Mouse (Mus musculus) heart, postnatal 0 days (tissue): ENCODE results near the gene Olfr16. TPM values are rescaled to one million over a fixed set of nuclear protein-coding genes. Genes with fewer than 3 reads are reported as not detected.

Experiments used
- ATAC-seq: fragments of 200-750 bp; cut with Nextera tagmentation; 2 replicates; pipeline ENCODE4 v1.8.0; 2017; ENCODE audit warnings: low read depth, moderate number of reproducible peaks, moderate library complexity; ENCODE audit not compliant: insufficient read depth
- DNase-seq: peaks from one replicate; pipeline ENCODE4 v3.0.0-alpha.2; 2016; ENCODE audit warnings: low spot score
- H3K27ac ChIP-seq: fragments of 300-500 bp; sonication (generic); 2 replicates; pipeline ENCODE4 v1.5.1; 2014; ENCODE audit warnings: low read depth, mild to moderate bottlenecking
- H3K27me3 ChIP-seq: fragments of 300-500 bp; sonication (generic); 2 replicates; pipeline ENCODE4 v1.6.1; 2014; ENCODE audit warnings: low read length, mixed read lengths; ENCODE audit not compliant: control insufficient read depth, insufficient read depth
- H3K36me3 ChIP-seq: fragments of 300-500 bp; sonication (generic); replicated peaks from 2 replicates; pipeline ENCODE4 v1.6.1; 2014; ENCODE audit warnings: low read length, mixed read lengths; ENCODE audit not compliant: control insufficient read depth, insufficient read depth
- H3K4me1 ChIP-seq: fragments of 300-500 bp; sonication (generic); 2 replicates; pipeline ENCODE4 v1.6.1; 2014; ENCODE audit warnings: antibody characterized with exemption; ENCODE audit not compliant: control insufficient read depth, insufficient read depth
- H3K4me2 ChIP-seq: fragments of 300-500 bp; sonication (generic); 2 replicates; pipeline ENCODE4 v1.6.1; 2014; ENCODE audit warnings: low read depth, mild to moderate bottlenecking, low read length, moderate library complexity
- H3K4me3 ChIP-seq: fragments of 300-500 bp; sonication (generic); 2 replicates; pipeline ENCODE4 v1.5.1; 2014; ENCODE audit warnings: low read depth, low read length
- H3K9ac ChIP-seq: fragments of 300-500 bp; sonication (generic); replicated peaks from 2 replicates; pipeline ENCODE4 v1.6.1; 2014; ENCODE audit warnings: low read depth, low read length, mixed read lengths
- H3K9me3 ChIP-seq: fragments of 300-500 bp; sonication (generic); replicated peaks from 2 replicates; pipeline ENCODE4 v1.6.1; 2016; ENCODE audit warnings: low read length; ENCODE audit not compliant: control insufficient read depth
- CTCF ChIP-seq: IDR thresholded peaks from 2 replicates; pipeline ENCODE4 v1.5.1; 2016; ENCODE audit warnings: antibody characterized with exemption, control low read depth, low read depth
- EP300 ChIP-seq: IDR thresholded peaks from 2 replicates; pipeline ENCODE4 v1.6.1; 2016; ENCODE audit warnings: antibody characterized with exemption, low read depth
- WGBS: fragments of 180-500 bp; shearing (Covaris S2); extraction: QIAGEN DNeasy Blood & Tissue Kit; methylation state at CpG from one replicate; pipeline ENCODE4 v1.1.7; 2014; 5-methylcytosine and 5-hydroxymethylcytosine counted together
- polyA plus RNA-seq: library from polyadenylated mRNA; unstranded; fragments of >200 nt; fragmentation: Nextera tagmentation; extraction: Ambion mirVana; gene quantifications from 2 replicates; pipeline ENCODE4 v1.2.1, GENCODE M21; 2015
- total RNA-seq: library from RNA; depleted of rRNA; stranded (reverse); fragments of >200 nt; gene quantifications from 2 replicates; pipeline ENCODE4 v1.2.3, GENCODE M21; 2014; ENCODE audit warnings: low replicate concordance; rRNA removed

Gene Olfr16
- total and polyA plus RNA-seq, 2 experiments from 2014 or later: not detected

DNA sequence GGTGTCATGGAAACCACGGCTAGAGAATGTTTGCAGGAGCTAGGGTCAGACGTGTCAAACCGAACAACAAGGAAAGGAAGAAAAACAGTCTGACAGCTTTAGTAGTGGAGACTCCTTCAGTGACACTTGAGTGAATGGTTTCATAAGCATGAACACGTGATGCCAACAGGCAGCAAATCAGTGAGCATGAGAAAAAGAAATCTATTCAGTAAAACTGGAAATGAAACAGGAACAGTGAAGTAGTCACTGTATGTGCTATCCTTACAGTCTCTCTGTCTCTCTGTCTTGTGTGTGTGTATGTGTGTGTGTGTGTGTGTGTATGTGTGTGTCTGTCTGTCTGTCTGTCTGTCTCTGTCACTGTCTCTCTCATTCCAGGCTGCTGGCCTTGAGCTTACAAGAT lies 5.2 kb downstream of the Olfr16 start:
- Histone ChIP-seq H3K27ac (no peak overlapping the region), H3K4me3 (no peak overlapping the region), H3K9ac (no peak overlapping the region), H3K9me3 (no peaks in the 10 kb centered on the region), H3K4me1 (no peaks in the 10 kb centered on the region), H3K36me3 (no peaks in the 10 kb centered on the region), H3K27me3 (no peaks in the 10 kb centered on the region), H3K4me2 (no peak overlapping the region)
- TF ChIP-seq EP300 (no peak), CTCF (no peak)
- DNase-seq (no peak), ATAC-seq (no peak)
- WGBS: 65% methylated on average over 4 of the region's 4 CpGs

DNA sequence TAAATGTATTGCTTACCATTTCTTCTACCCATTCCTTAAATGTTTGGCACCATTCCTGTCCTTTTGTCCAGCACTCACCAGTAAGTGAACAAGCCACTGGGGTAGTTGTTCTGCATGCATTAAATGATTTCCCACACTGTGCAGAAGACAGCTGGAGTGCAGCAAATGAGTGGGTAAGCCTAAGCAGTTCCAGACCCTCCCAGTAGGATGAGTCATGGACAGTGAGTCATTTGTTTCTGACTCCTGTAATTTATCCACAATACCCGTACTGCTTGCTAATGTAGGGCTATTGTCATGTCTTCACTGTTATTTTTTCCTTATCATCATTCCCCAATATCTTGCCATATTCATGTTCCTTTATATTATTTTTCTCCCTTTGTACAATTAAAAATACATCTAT lies 10.2 kb downstream of the Olfr16 start:
- Histone ChIP-seq H3K27me3 (no peaks in the 10 kb centered on the region), H3K36me3 (no peaks in the 10 kb centered on the region), H3K9me3 (no peaks in the 10 kb centered on the region), H3K4me1 (no peaks in the 10 kb centered on the region), H3K27ac (no peak overlapping the region), H3K4me3 (no peak overlapping the region), H3K4me2 (no peak overlapping the region), H3K9ac (no peak overlapping the region)
- WGBS: 45% methylated on average over 1 of the region's 1 CpGs
- TF ChIP-seq EP300: no peak
- no peak for TF ChIP-seq CTCF
- DNase-seq: no peak
- no peak for ATAC-seq

DNA sequence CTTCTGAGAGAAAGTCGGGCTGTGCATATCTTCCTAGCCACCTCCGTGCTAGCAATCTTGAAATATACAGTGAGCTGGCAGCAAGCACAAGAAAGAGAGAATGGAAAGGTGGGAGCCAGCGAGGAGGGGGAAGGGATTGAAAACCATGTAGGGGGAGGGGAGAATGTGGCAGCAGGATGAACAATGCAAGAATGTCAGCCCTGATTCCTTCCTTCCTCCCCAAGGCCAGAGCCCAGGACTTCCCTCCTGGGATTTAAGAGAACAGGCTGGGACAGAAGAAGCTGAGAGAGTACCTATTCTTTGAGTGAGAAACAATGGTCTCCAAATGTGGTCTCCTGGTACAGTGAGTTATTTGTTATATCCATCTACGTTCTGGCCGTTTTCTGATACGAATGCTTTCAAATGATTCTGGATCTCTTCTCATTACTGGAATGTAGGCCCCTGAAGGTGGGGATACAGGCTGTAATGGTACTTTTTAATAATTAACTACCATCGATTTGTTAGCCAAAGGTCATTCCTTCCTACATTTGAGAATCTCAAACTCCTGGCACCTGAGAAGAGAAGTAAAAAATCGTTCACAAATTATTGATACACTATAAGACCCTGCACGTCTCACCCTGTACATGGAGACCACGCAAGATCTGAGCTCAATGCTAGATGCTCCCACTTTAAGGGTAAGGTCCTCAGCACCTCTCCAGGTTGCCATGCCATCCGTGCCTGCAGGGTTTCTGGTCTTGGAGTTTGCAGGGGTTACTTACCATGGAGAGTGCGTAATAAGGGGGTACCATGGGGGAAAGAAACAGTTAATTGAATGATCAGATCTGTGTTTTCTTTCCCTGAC lies 39.8 kb downstream of the Olfr16 start:
- Histone ChIP-seq H3K36me3 (no peaks in the 10 kb centered on the region), H3K9me3 (no peaks in the 10 kb centered on the region), H3K9ac (no peak overlapping the region), H3K27me3 (no peaks in the 10 kb centered on the region), H3K4me3 (no peak overlapping the region), H3K27ac (no peak overlapping the region), H3K4me1 (no peaks in the 10 kb centered on the region), H3K4me2 (no peak overlapping the region)
- TF ChIP-seq EP300 (no peak), CTCF (no peak)
- WGBS: 64% methylated on average over 12 of the region's 12 CpGs
- no peak for DNase-seq
- ATAC-seq: no peak

DNA sequence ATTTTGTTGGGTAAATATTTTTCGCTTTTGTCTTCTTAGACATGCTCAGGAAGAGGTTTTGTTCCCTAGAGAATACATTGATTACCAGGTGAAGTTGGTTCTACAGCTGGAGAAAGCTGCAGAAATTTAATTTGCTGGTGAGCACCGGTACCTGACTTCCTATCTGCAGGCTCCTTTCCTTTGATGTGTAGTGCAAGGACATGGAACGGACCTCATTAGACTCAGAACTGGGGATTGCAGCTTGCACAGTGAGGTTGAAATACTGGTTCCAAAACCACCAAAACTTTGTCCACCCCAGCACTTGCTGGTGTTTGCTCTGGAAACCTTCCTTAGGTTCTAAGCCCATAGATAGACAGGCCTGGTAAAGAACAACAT lies 40.4 kb downstream of the Olfr16 start:
- ATAC-seq (no peak), DNase-seq (no peak)
- H3K27ac ChIP-seq: no peak overlapping the region
- WGBS: 69% methylated on average over 3 of the region's 3 CpGs
- H3K4me2 ChIP-seq: no peak overlapping the region
- no peaks in the 10 kb centered on the region for H3K4me1 ChIP-seq
- H3K9me3 ChIP-seq: no peaks in the 10 kb centered on the region
- TF ChIP-seq EP300 (no peak), CTCF (no peak)
- no peaks in the 10 kb centered on the region for H3K27me3 ChIP-seq
- H3K9ac ChIP-seq: no peak overlapping the region
- H3K36me3 ChIP-seq: no peaks in the 10 kb centered on the region
- no peak overlapping the region for H3K4me3 ChIP-seq

Other genes starting within 250 kb of the Olfr16 start
- not detected in 2 replicates for gene Apcs, start 55.4 kb upstream of the Olfr16 start, total RNA-seq
- gene Apcs, start 55.4 kb upstream of the Olfr16 start, polyA plus RNA-seq: 0.27 TPM in 1 of 2 replicates, not detected in the other
- not detected in 2 replicates for gene Olfr1408, start 187.0 kb downstream of the Olfr16 start, total RNA-seq
- gene Olfr1408, start 187.0 kb downstream of the Olfr16 start, polyA plus RNA-seq: not detected in 2 replicates
- not detected in 2 replicates for gene Olfr1406, start 240.2 kb downstream of the Olfr16 start, total RNA-seq
- not detected in 2 replicates for gene Olfr1406, start 240.2 kb downstream of the Olfr16 start, polyA plus RNA-seq
- not detected in 2 replicates for gene Olfr218, start 247.4 kb downstream of the Olfr16 start, total RNA-seq
- gene Olfr218, start 247.4 kb downstream of the Olfr16 start, polyA plus RNA-seq: not detected in 2 replicates